Mouse (Mus musculus) effector memory CD4-positive, alpha-beta T cell, adult 7 months (primary cell): Measurements from ENCODE around the gene Olfr32. TPM values are rescaled to one million over a fixed set of nuclear protein-coding genes. Genes with fewer than 3 reads are reported as not detected.

Experiments used
- polyA plus RNA-seq: library from polyadenylated mRNA; unstranded; fragments of 100-300 nt; shearing (Covaris generic); gene quantifications from one replicate; pipeline ENCODE4 v1.2.1, GENCODE M21; 2017

The Olfr32 gene
- polyA plus RNA-seq: not detected

DNA sequence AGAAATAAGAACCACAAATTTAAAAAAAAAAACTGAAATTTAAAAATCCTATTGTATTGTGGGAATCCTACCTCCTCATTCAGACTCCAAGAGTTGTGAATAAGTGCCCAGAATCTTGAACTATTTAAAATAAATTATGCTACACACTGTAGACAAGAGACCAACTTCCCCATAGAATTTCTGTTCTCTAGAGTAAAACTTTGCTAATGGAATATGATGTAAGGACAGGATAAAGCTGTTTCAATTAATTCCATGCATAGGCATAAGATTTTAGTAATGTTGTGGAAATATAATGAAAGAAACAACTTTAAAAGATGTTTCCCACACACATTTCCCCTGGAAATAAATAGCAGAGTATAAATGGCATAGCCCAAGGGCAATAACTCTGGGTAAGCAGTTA is at the start of gene Olfr32:
Gene Olfr32 (minus strand): TSS at position 101 of the 400 bp plus-strand sequence.

GRCm38 (mm10) chr2:90152991-90153390 is 10.9 kb upstream of the Olfr32 start, which contains the start of gene Olfr1270:
Gene Olfr1270 (minus strand): TSS chr2:90153091.

GRCm38 (mm10) chr2:90121312-90121711 is 20.8 kb downstream of the Olfr32 start, which contains the start of gene Olfr1269:
Gene Olfr1269 (minus strand): TSS chr2:90121412.

Other genes with a start within 250 kb of the Olfr32 start
- gene Olfr1258, start 215.0 kb downstream of the Olfr32 start, polyA plus RNA-seq: 0.05 TPM
- gene Olfr1259, start 193.6 kb downstream of the Olfr32 start, polyA plus RNA-seq: not detected
- gene Olfr1260, start 168.0 kb downstream of the Olfr32 start, polyA plus RNA-seq: 0.09 TPM
- gene Olfr1261, start 151.1 kb downstream of the Olfr32 start, polyA plus RNA-seq: not detected
- not detected for gene Olfr1262, start 142.2 kb downstream of the Olfr32 start, polyA plus RNA-seq
- 0.30 TPM for gene Olfr1263, start 130.2 kb downstream of the Olfr32 start, polyA plus RNA-seq
- gene Olfr1264, start 116.7 kb downstream of the Olfr32 start, polyA plus RNA-seq: 0.11 TPM
- not detected for gene Olfr1265, start 107.0 kb downstream of the Olfr32 start, polyA plus RNA-seq
- gene Olfr140, start 78.7 kb downstream of the Olfr32 start, polyA plus RNA-seq: not detected
- gene Olfr1269, start 20.9 kb downstream of the Olfr32 start, polyA plus RNA-seq: 0.12 TPM
- gene Olfr1270, start 10.8 kb upstream of the Olfr32 start, polyA plus RNA-seq: not detected
- not detected for gene Olfr1506, start 82.2 kb upstream of the Olfr32 start, polyA plus RNA-seq
- gene Olfr142, start 115.3 kb upstream of the Olfr32 start, polyA plus RNA-seq: not detected
- gene Olfr1271, start 128.7 kb upstream of the Olfr32 start, polyA plus RNA-seq: 0.15 TPM
- not detected for gene Olfr1272, start 150.5 kb upstream of the Olfr32 start, polyA plus RNA-seq
- gene Gm13769, start 179.9 kb upstream of the Olfr32 start, polyA plus RNA-seq: 0.50 TPM